32 mouse cellular contexts compared by ENCODE assay signal in the genomic region with DNA sequence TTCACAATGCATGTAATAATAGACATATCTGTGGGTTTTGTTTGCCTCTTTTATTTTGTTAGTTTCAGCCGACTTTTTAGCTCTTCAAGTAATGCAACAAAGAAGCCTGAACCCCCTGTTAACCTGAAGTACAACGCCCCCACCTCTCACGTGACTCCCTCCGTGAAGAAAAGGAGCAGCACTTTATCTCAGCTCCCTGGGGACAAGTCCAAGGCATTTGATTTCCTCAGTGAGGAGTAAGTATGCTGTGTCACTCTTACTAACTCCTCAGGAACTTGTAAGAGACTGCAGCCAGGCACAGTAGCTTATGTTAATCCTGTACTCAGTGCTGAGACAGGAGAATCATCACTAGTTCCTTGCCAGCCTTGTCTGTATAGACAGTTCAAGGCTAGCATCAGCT.
"Had no signal": no experiment of that assay in that cellular context is flagged by ENCODE, and none has a peak within 500 bp of the region (broad histone marks: within the 10 kb centered on the region; RNA-seq: fewer than 3 reads in every experiment).

No protein-coding gene starts in this region.

- H3K27ac ChIP-seq: limb, embryonic 10.5 days; limb, embryonic 12.5 days; limb, embryonic 13.5 days; limb, embryonic 15.5 days; liver, embryonic 12.5 days; liver, embryonic 13.5 days; liver, embryonic 14.5 days; liver, embryonic 15.5 days; lung, embryonic 15.5 days; macrophage; midbrain, embryonic 10.5 days; midbrain, embryonic 12.5 days; midbrain, embryonic 13.5 days; midbrain, embryonic 15.5 days; neural tube, embryonic 12.5 days had no signal

- H3K4me2 ChIP-seq: limb, embryonic 12.5 days; limb, embryonic 13.5 days; limb, embryonic 15.5 days; liver, embryonic 11.5 days; liver, embryonic 12.5 days; liver, embryonic 13.5 days; liver, embryonic 15.5 days; lung, embryonic 14.5 days; lung, embryonic 15.5 days; midbrain, embryonic 11.5 days; midbrain, embryonic 12.5 days; midbrain, embryonic 13.5 days; midbrain, embryonic 15.5 days; neural tube, embryonic 12.5 days had no signal

- ATAC-seq: liver, embryonic 12.5 days; liver, postnatal 0 days; lung, postnatal 0 days; midbrain, embryonic 13.5 days; midbrain, embryonic 15.5 days; midbrain, embryonic 16.5 days had no signal

- H3K9me3 ChIP-seq: limb, embryonic 10.5 days; limb, embryonic 12.5 days; limb, embryonic 13.5 days; limb, embryonic 15.5 days; liver, embryonic 12.5 days; liver, embryonic 13.5 days; liver, embryonic 15.5 days; lung, embryonic 15.5 days; megakaryocyte, embryonic 14.5 days; midbrain, embryonic 10.5 days; midbrain, embryonic 12.5 days; midbrain, embryonic 13.5 days; midbrain, embryonic 15.5 days; neural tube, embryonic 12.5 days had no signal

- H3K4me3 ChIP-seq: limb, embryonic 10.5 days; limb, embryonic 12.5 days; limb, embryonic 13.5 days; limb, embryonic 15.5 days; liver, embryonic 12.5 days; liver, embryonic 13.5 days; liver, embryonic 15.5 days; lung, embryonic 15.5 days; megakaryocyte, embryonic 14.5 days; midbrain, embryonic 10.5 days; midbrain, embryonic 12.5 days; midbrain, embryonic 13.5 days; midbrain, embryonic 15.5 days; myocyte; neural tube, embryonic 12.5 days had no signal

- H3K27me3 ChIP-seq: limb, embryonic 12.5 days; limb, embryonic 13.5 days; limb, embryonic 15.5 days; liver, embryonic 12.5 days; liver, embryonic 13.5 days; liver, embryonic 15.5 days; lung, embryonic 15.5 days; megakaryocyte, embryonic 14.5 days; midbrain, embryonic 12.5 days; midbrain, embryonic 13.5 days; midbrain, embryonic 15.5 days; neural tube, embryonic 12.5 days had no signal

- H3K4me1 ChIP-seq: limb, embryonic 10.5 days; limb, embryonic 12.5 days; limb, embryonic 13.5 days; limb, embryonic 15.5 days; liver, embryonic 12.5 days; liver, embryonic 13.5 days; liver, embryonic 15.5 days; lung, embryonic 15.5 days; midbrain, embryonic 10.5 days; midbrain, embryonic 12.5 days; midbrain, embryonic 13.5 days; midbrain, embryonic 15.5 days; neural tube, embryonic 12.5 days had no signal

- H3K9ac ChIP-seq: limb, embryonic 12.5 days; limb, embryonic 13.5 days; limb, embryonic 15.5 days; liver, embryonic 12.5 days; liver, embryonic 13.5 days; liver, embryonic 14.5 days; liver, embryonic 15.5 days; liver, postnatal 0 days; lung, embryonic 14.5 days; lung, embryonic 15.5 days; midbrain, embryonic 12.5 days; midbrain, embryonic 13.5 days; midbrain, embryonic 15.5 days; neural tube, embryonic 12.5 days had no signal

- DNase-seq: left cerebral cortex, postnatal 4 days; liver; liver, embryonic 13.5 days; liver, postnatal 0 days; lung, adult 18-20 months; lung, adult 2 months; lung, embryonic 14.5 days; lung, postnatal 10 days; lung, postnatal 14 days; lung, postnatal 36 days; lung, postnatal 4 days; midbrain, embryonic 14.5 days had no signal
